Mouse (Mus musculus): ENCODE data around the gene Arid2. TPM values are rescaled to one million over a fixed set of nuclear protein-coding genes. Genes with fewer than 3 reads are reported as not detected.

The Arid2 gene
- total and polyA plus RNA-seq, 3 experiments, result 8.0 to 21.1 (median 20.1) TPM

GRCm38 (mm10) chr15:96342097-96342496 lies 54.8 kb downstream of the Arid2 start:
- 92% methylated on average over 8 of the region's 8 CpGs for WGBS
- Histone ChIP-seq H3K27me3 (ENCODE audit: control insufficient read depth, insufficient read depth, low read length) (no peaks in the 10 kb centered on the region), H3K4me1 (ENCODE audit: control insufficient read depth, insufficient read depth, low read length) (peaks cover 7% of the 10 kb centered on the region), H3K79me2 (replicated peaks; ENCODE audit: control insufficient read depth, insufficient read depth, low read length) (peaks cover 8% of the 10 kb centered on the region), H3K36me3 (ENCODE audit: control insufficient read depth, insufficient read depth, low read length) (peaks cover 4% of the 10 kb centered on the region; the same call in 1 of the 2 replicates), H3K9ac (ENCODE audit: low read depth, low read length) (no peak overlapping the region), H3K27ac (no peak overlapping the region), H3K4me3 (no peak overlapping the region)
- intact Hi-C loops (cut with DNase I), result no loop called here
- TF ChIP-seq EP300 (IDR thresholded peaks at IDR 0.05; ENCODE audit: insufficient read depth, low read depth, low read length), result no peak
- TF ChIP-seq CTCF (IDR thresholded peaks at IDR 0.05), result no peak
- TF ChIP-seq POLR2A (IDR thresholded peaks at IDR 0.05; ENCODE audit: insufficient read depth, low read depth, low read length), result no peak
- DNase-seq, result no peak

DNA sequence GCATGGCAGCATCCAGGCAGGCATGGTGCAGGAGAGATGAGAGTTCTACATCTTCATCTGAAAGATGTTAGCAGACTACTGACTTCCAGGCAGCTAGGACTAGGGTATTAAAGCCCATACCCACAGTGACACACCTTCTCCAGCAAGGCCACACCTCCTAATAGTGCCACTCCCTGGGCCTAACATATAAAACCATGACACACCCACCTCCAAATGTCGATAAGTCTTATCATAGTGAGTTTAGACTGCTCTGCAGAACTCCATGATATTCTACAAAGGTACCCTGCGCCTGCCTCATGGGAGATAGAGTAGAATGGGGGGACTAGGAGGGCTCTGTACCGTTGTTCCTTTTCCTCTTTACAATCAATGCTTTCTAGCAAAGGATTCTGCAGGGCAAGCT lies 55.6 kb downstream of the Arid2 start:
- no peak overlapping the region for H3K9ac ChIP-seq (ENCODE audit: low read depth, low read length)
- peaks cover 7% of the 10 kb centered on the region for H3K4me1 ChIP-seq (ENCODE audit: control insufficient read depth, insufficient read depth, low read length)
- peaks cover 8% of the 10 kb centered on the region for H3K79me2 ChIP-seq (replicated peaks; ENCODE audit: control insufficient read depth, insufficient read depth, low read length)
- H3K36me3 ChIP-seq (ENCODE audit: control insufficient read depth, insufficient read depth, low read length), result peaks cover 4% of the 10 kb centered on the region; the same call in 1 of the 2 replicates
- intact Hi-C loops (cut with DNase I), result no loop called here
- 73% methylated on average over 3 of the region's 3 CpGs for WGBS
- no peak overlapping the region for H3K27ac ChIP-seq
- H3K4me3 ChIP-seq, result no peak overlapping the region
- no peak for DNase-seq
- TF ChIP-seq EP300 (IDR thresholded peaks at IDR 0.05; ENCODE audit: insufficient read depth, low read depth, low read length) (no peak), POLR2A (IDR thresholded peaks at IDR 0.05; ENCODE audit: insufficient read depth, low read depth, low read length) (no peak), CTCF (IDR thresholded peaks at IDR 0.05) (no peak)
- no peaks in the 10 kb centered on the region for H3K27me3 ChIP-seq (ENCODE audit: control insufficient read depth, insufficient read depth, low read length)

GRCm38 (mm10) chr15:96344591-96345285 lies 57.4 kb downstream of the Arid2 start:
- intact Hi-C loops (cut with DNase I), result loop anchor here (5.0 kb wide), 1 partner anchor 47 kb away; no protein-coding TSS in a partner anchor
- Histone ChIP-seq H3K9ac (ENCODE audit: low read depth, low read length) (no peak overlapping the region), H3K79me2 (replicated peaks; ENCODE audit: control insufficient read depth, insufficient read depth, low read length) (peaks cover 8% of the 10 kb centered on the region), H3K36me3 (ENCODE audit: control insufficient read depth, insufficient read depth, low read length) (peaks cover 4% of the 10 kb centered on the region; the same call in 1 of the 2 replicates), H3K27ac (no peak overlapping the region), H3K27me3 (ENCODE audit: control insufficient read depth, insufficient read depth, low read length) (no peaks in the 10 kb centered on the region), H3K4me1 (ENCODE audit: control insufficient read depth, insufficient read depth, low read length) (peaks cover 7% of the 10 kb centered on the region), H3K4me3 (no peak overlapping the region)
- 40% methylated on average over 6 of the region's 7 CpGs for WGBS
- no peak for TF ChIP-seq EP300 (IDR thresholded peaks at IDR 0.05; ENCODE audit: insufficient read depth, low read depth, low read length)
- no peak for TF ChIP-seq POLR2A (IDR thresholded peaks at IDR 0.05; ENCODE audit: insufficient read depth, low read depth, low read length)
- TF ChIP-seq CTCF (IDR thresholded peaks at IDR 0.05), result no peak
- no peak for DNase-seq

DNA sequence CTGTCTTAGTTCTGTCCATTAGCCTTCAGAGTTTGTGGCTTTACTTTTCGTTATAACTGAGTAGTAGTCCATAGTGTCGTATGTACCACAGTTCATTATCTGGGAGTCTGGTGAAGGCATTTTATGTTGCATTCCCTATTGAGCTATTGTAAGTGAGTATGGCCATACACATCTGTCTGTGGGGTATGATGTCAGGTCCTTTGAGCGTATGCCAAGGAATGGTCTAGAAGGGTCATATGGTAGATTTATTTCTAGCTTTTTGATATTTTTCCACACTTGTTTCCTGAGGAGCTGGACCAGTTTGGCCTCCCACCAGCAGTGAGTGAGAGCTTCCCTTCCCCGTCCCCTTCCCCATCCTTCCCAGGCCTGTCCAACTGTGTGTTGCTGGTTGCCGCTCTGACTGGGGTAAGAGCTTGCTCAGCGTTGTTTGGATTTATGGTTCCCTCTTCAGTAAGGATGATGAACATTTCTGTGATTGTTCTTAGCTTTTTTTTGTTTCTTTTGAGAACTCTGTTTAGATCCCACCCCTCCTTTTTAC lies 58.1 kb downstream of the Arid2 start:
- Histone ChIP-seq H3K36me3 (ENCODE audit: control insufficient read depth, insufficient read depth, low read length) (peaks cover 4% of the 10 kb centered on the region; the same call in 1 of the 2 replicates), H3K79me2 (replicated peaks; ENCODE audit: control insufficient read depth, insufficient read depth, low read length) (peaks cover 8% of the 10 kb centered on the region), H3K4me1 (ENCODE audit: control insufficient read depth, insufficient read depth, low read length) (peaks cover 7% of the 10 kb centered on the region), H3K9ac (ENCODE audit: low read depth, low read length) (no peak overlapping the region), H3K4me3 (no peak overlapping the region), H3K27me3 (ENCODE audit: control insufficient read depth, insufficient read depth, low read length) (no peaks in the 10 kb centered on the region), H3K27ac (no peak overlapping the region)
- intact Hi-C loops (cut with DNase I), result loop anchor here (5.0 kb wide), 1 partner anchor 48 kb away; no protein-coding TSS in a partner anchor
- 58% methylated on average over 6 of the region's 6 CpGs for WGBS
- no peak for DNase-seq
- TF ChIP-seq EP300 (IDR thresholded peaks at IDR 0.05; ENCODE audit: insufficient read depth, low read depth, low read length) (no peak), CTCF (IDR thresholded peaks at IDR 0.05) (no peak)

DNA sequence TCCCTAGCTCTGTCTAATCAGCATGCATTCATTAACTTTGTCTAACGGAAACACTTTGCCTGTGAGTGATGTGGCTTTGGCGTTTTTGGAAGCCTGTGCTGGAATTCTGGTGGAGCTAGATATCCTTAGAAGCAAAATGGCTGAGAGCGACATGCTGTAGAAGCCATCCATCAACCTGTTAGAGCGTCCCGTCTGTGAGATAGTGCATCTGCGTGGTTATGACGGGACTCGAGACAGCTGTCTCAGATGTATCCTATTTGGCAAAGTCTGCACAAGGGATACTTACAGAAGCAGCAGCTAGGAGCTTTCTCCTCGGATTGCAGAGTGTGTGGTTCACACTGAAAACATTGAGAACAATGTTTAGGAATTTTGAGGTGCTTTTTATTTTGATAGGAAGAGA lies 64.1 kb downstream of the Arid2 start:
- TF ChIP-seq CTCF (IDR thresholded peaks at IDR 0.05), result no peak
- no peak for TF ChIP-seq POLR2A (IDR thresholded peaks at IDR 0.05; ENCODE audit: insufficient read depth, low read depth, low read length)
- no peak for TF ChIP-seq EP300 (IDR thresholded peaks at IDR 0.05; ENCODE audit: insufficient read depth, low read depth, low read length)
- Histone ChIP-seq H3K4me3 (no peak overlapping the region), H3K27me3 (ENCODE audit: control insufficient read depth, insufficient read depth, low read length) (no peaks in the 10 kb centered on the region), H3K9ac (ENCODE audit: low read depth, low read length) (no peak overlapping the region), H3K27ac (peak overlapping the region; percentile 62), H3K4me1 (ENCODE audit: control insufficient read depth, insufficient read depth, low read length) (no peaks in the 10 kb centered on the region), H3K36me3 (ENCODE audit: control insufficient read depth, insufficient read depth, low read length) (no peaks in the 10 kb centered on the region; the same call in 1 of the 2 replicates), H3K79me2 (replicated peaks; ENCODE audit: control insufficient read depth, insufficient read depth, low read length) (no peaks in the 10 kb centered on the region; the same call in 1 of the 2 replicates)
- DNase-seq, result no peak
- WGBS, result 70% methylated on average over 9 of the region's 9 CpGs
- intact Hi-C loops (cut with DNase I), result no loop called here

- no peaks in the 10 kb centered on the region for H3K79me2 ChIP-seq (replicated peaks; ENCODE audit: control insufficient read depth, insufficient read depth, low read length)
- TF ChIP-seq CTCF (IDR thresholded peaks at IDR 0.05), result no peak
- no peak for TF ChIP-seq EP300 (IDR thresholded peaks at IDR 0.05; ENCODE audit: insufficient read depth, low read depth, low read length)
- no peak for TF ChIP-seq POLR2A (IDR thresholded peaks at IDR 0.05; ENCODE audit: insufficient read depth, low read depth, low read length)
- no peak overlapping the region for H3K27ac ChIP-seq
- H3K4me3 ChIP-seq, result no peak overlapping the region
- WGBS, result 95% methylated on average over 6 of the region's 6 CpGs
- H3K27me3 ChIP-seq (ENCODE audit: control insufficient read depth, insufficient read depth, low read length), result no peaks in the 10 kb centered on the region
- intact Hi-C loops (cut with DNase I), result loop anchor here (5.0 kb wide), 1 partner anchor 42 kb away; no protein-coding TSS in a partner anchor
- no peak for DNase-seq
- H3K9ac ChIP-seq (ENCODE audit: low read depth, low read length), result no peak overlapping the region
- no peaks in the 10 kb centered on the region for H3K36me3 ChIP-seq (ENCODE audit: control insufficient read depth, insufficient read depth, low read length)
- H3K4me1 ChIP-seq (ENCODE audit: control insufficient read depth, insufficient read depth, low read length), result no peaks in the 10 kb centered on the region
Observed at GRCm38 (mm10) chr15:96358871-96359270, 71.6 kb downstream of the Arid2 start.

All from heart, adult 2 months (tissue).